Mouse (Mus musculus): ENCODE measurements around the gene Amz2. TPM values are rescaled to one million over a fixed set of nuclear protein-coding genes. Genes with fewer than 3 reads are reported as not detected.
A peak's percentile ranks its signal among the peaks of the same experiment; 100 is the strongest.

Gene Amz2
- total RNA-seq (2021): 10 to 100 TPM; 54.0 to 63.0 TPM
- long read RNA-seq, experiment 1, transcript Amz2-203 (8 exons, 1,832 nt): minor isoform, 8 of 113 reads
- long read RNA-seq, experiment 1, transcript Amz2-202 (9 exons, 2,816 nt): major isoform, 78 of 113 reads
- long read RNA-seq, experiment 1, partial matches to known transcripts: 8 of 113 reads
- long read RNA-seq, experiment 1, other reads (novel, unspliced or antisense): 14 of 113 reads
- long read RNA-seq, experiment 2, transcript Amz2-202 (9 exons, 2,816 nt): major isoform, 57 of 74 reads
- long read RNA-seq, experiment 2, partial matches to known transcripts: 5 of 74 reads
- long read RNA-seq, experiment 2, other reads (novel, unspliced or antisense): 7 of 74 reads

DNA sequence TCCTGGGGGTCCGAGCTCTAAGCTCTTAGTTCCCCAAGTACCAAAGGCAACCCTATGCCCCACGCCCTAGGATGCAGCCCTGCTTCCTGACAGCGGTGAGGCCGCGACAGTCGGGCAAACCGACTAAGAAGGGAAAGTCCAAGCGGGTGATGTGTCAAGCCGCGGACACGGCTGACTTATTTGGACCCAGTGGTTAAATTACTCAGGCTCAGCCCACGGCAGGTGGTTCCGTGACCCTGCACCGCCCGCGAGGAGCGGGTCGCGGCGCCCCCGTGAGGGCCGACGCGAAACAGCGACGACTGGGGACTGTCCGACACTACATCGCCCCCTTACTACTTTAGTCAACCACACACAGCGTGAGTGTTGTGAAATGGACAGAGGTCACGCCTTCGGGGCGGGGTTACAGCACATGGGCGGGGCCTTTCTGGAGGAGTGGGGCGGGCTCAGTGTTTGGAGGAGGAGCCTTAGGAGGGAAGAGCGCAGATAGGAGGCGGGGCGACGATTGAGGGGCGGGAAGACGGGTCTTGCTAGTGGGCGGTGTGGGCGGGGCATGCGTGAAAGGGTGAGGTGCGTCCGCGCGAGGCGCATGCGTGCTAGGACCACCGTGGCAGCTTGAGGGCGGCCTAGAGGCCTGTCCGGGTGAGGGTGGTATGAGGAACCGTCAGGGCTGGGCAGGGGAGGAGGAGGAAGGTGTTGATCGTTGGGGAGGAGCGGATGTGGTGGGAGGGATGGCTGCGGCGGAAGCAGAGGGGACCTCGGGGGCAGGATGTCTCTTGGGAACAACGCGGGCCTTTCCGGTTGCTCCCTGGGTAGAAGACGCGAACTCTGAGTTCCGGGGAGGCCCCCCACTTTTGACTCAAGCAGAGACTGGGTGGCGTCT is at the start of gene Amz2:
Gene Amz2, plus strand, starts transcription at position 555 of the 880 bp plus-strand sequence.
- peak; percentile 98 for DNase-seq

DNA sequence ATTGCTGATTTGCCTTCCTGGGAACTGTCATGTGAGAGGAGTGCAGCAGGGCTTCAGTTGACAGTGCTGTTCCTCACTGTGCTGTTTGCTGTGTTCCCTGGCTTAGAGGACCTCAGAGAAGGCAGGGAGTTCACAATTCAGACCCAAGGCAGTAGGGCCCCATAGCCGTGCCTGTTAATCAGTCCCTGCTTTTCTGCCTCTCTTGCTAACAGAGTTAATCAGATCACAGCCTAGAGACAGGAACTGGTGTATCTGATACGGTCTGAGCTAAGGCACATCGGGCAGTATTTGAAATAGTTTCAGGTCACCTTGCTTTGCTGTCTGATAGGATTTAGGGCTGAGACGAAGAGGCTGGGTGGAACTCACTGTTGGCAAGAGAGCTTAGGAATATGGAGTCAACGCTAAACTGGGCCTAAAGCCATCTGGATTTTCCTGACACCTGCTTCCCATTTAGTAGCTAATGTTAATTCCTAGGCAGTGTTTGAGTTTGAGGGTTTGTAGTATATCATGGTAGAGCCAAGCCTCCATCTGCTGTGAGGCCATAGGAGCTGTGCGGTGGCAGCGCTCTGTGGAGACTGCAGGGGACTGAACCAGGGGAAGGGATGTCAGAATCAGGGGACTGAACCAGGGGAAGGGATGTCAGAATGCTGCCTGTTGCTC is 49.1 kb upstream of the Amz2 start:
- DNase-seq: no peak

DNA sequence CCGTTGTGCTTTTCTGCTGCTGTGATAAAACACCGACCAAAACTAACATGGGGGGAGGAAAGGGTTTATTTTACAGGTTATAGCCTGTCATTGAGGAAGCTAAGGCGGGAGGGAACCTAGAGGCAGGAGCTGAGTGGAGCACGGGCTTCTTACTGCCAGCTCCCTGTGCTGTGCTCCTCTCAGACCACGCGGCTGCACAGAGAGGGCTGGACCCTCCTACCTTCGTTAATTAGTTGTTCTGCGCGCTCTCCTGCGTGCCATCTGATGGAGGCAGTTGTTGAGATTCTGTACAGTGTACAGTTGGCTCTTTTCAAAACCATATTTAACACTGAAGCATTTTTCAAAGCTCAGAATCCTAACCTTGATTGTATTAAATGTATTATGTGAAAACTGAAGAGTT is 48.3 kb upstream of the Amz2 start:
- DNase-seq: no peak

DNA sequence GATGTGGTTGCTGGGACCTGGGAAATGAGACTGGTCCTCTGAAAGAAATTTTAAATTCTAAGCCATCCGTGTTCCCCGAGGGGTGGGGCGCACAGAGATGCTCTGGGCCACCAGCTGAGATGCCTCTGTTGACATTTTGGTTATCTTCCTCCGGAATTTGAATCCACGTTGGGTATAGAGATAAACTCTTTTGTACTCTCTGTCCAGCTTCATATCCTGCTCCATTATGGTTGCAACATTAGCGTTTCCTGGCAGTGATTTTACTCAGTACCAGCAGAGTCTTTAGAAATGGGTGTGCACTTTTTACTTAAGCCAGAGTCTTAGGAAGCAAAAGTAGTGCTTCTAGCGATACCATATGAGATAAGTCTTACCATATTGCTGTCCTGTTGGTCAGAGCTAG is 47.7 kb upstream of the Amz2 start:
- no peak for DNase-seq

DNA sequence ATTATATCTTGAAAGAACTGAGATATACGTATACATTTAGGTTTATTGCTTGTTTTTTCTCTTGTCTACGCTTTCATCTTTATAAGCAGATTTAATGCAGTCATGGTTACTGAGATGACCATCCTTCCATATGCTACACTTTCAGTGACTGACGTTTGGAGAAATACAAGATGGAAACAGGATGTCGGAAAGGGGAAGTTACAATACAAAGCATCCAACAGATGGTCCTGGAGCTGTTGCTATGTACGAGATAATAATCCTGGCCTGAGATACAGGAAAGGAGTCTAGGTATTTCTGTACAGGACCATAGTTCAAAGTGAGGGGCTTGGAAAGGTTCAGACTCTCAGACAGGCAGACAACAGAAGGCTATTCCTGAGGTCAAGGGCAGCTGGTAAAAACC is 45.1 kb upstream of the Amz2 start:
- no peak for DNase-seq

DNA sequence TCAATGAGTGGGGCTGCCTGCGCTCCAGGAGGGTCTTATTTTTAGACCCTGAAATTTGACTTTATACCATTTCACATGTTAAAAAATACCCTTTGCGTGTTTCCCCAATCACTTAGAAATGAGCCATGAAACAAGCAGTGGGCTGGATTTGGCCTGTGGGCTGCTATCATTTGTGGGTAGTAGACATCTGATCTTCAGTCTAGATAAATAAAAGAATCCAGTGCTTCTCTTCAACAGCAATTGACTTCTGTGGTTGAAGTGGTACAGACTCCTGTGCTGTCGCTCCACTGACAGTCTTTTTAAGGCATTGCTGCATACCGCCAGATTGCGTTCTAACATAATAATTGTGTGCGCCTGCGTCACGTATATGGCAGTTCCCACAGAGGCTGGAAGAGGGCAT is 40.5 kb upstream of the Amz2 start:
- no peak for DNase-seq

DNA sequence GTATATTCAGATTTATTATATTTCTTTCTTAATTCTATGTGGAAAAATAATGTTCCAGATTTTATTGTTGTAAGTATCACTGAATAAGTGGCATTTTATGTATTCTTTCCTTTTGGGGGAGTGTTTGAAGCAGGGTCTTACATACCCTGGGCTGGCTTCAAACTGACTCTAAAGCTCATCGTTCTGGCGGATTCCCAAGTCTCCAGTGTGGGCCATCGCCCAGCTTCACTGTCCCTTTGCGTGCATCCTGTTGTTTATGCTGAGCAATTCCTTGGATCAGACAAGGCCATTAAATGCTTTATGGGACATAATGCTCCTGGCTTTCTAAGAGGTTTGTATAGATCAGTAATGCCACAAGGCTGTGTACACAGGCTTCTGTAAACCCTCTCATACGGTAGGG is 36.7 kb upstream of the Amz2 start:
- no peak for DNase-seq

DNA sequence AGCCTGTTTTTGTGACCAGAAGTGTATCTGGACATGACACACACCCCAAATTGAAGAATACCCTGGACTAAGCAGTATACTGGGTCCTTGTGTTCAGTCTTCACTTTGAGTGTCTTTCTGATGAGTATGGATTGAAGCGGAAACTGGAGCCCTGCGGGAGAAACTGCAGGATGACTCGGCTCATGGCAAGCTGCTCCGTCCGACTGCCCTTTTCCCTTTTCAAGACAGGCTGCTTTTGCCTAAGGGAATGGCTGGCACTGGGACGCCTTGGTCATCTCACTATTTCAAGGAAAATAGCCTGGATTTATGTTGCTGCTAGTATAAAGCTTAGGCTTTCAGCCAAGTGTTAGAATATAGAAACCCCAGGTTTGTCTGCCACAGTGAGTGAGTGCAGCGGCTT is 34.5 kb upstream of the Amz2 start:
- DNase-seq: no peak

DNA sequence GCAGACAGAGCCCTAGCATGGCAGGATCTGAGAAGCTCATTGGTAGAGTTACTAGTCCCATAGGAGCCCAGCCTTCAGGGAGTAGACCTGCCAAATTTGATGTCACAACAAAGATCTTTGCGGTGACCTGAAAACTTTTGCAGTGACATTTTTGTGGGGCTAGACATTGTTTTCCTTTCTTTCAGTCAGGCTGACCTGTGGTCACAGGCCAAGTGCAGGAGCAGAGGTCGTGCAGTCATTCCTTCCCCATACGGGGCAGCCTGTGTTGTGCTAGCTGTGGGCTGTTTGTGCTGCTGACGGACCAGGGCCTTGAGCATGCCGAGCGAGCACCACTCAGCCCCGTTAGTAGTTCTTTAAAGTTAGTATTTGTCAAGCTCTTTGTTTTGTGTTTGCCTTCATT is 34.0 kb upstream of the Amz2 start:
- DNase-seq: no peak

DNA sequence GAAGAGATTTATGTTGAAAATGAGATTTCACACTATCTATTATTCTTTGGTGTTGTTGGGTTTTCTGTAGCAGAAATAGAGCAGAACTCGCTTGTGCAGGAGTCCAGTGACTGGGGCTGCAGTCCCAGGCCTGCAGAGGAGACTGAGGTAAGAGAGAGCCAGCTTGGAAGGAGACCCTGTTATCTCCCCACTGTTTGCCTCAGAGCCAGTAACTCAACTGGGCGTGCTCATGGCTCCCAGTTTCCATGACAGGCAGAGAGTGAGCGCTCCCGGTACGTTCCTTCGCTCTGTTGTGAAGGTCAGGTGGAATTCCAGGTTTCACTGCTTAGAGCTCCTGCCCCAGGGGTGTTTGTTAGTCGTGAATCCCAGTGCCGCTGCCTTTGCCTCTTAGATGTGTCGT is 33.1 kb upstream of the Amz2 start:
- DNase-seq: no peak

DNA sequence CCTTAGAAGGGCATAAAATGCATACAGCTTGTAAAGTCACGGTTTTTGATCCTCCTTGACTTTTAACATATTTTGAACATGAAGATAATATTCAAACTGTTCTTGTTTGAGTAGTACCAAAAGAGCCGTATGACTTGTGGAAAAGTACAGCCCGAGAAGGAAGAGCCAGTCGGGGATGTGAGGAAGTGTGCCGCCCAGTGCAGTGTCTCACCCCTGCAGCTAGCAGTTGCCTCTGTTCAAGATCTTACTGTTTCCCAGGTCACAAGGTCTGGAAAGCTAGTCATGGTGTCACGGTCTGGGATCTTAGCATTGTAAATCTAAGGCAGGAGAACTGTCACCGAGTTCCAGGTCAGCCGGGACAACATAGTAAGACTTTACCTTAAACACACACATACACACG is 31.0 kb upstream of the Amz2 start:
- no peak for DNase-seq

DNA sequence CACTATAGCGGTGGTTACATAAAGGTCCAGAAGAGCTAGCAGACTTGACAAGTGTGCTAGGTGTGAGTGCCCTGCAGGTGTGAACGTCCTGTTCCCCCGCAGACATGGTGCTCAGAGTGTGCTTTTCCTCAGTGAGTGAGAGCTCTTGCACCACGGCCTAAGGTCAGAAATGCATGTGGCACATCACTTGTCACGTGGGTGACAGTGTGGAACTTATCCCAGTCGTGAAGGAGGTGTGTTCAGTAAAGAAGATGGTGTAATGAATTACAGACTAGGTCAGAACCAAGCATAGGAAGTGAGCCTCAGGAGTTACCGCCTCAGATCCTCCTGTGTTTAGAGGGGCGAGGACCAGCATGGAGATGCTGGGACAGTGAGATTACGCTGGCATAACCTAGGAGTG is 30.5 kb upstream of the Amz2 start:
- no peak for DNase-seq

DNA sequence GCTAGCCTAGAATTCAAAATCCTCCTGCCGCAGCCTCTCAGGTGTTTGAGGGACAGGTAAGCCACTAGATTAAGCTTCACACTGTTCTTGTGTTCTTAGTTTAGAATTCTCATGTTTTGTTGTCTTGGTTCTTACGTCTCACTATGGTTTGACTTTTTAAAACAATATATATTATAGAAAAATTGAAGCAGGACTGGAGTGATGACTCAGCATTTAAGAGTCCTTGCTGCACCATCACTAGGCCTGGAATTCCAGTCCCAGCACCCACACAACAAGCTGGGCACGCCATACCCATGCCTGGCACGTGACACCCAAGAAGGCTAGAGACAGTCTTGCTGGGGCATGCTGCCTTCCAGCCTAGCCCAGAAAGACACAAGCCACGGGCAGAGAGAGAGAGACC is 19.3 kb upstream of the Amz2 start:
- no peak for DNase-seq

DNA sequence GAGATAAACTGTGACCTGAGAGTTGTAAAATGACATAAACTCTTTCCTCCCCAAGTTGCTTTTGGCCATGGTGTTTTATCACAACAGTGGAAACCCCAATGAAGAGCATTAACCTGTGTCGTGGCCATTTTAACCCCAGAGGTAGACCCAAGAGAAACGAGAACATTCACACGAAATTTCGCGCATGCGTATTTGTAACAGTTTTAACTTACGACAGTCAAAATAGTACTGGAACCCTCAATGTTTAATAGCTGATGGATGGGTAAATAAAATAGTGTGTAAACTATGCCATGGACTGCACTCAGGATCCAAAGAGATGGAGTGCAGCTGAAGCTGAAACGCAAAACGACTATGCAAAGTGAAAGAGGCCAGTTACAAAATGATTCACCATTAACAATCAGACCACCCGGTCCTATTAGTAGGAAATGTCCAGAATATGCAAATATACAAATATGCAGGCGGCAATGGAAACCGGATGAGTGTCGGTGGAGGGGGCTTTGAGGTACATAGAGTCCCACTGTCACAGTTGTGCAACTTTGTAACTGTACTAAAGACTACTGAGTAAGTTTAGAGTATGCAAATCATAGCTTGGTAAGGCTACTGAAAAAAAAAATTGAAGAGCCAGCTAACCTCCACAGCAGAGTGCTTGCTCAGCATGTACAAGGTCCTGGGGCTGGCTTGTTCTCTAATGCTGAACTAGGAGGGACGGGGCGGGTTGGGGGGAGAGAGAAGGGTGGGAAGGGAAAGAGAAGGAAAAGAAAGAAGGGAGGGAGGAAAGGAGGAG is 15.4 kb upstream of the Amz2 start:
- no peak for DNase-seq

DNA sequence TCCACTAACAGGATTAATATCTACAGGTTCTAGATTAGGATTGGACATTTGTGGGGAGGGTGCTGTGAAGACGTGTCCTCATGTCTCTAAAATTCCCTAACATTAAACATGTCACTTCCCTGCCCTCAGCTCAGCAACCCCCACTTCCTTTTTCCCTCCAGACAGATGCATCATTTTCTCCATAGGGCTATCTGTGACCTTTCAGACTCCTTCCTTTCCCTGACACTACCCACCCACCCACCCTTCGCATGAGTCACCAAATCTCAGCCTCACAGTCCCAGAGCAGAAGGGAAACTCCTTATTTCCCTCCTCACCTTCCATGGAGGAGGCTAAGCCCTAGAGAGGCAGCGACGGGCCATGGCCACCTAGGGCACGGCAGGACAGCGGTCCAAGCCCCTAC is 12.1 kb upstream of the Amz2 start, which contains the start of gene 9930022D16Rik:
Gene 9930022D16Rik, plus strand, starts transcription at position 301 of the 400 bp plus-strand sequence.
- DNase-seq: no peak

DNA sequence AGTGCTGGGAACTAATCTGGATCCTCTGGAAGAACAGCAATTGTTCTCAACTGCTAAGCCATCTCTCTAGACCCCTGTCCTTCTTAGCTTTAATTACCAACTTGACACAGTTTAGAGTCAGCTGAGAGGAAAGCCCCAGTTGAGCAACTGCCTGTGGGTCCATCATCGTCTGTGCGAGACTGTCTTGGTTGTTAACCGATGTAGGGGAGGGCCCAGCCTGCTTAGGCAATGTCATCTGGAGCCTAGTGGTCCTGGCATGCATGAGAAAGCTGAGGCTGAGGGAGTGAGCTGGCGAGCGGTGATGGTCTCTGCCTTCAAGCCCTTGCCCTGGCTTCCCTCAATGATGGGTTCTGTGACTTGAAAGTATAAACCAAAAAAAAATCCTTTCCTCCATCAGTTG is 10.9 kb upstream of the Amz2 start:
- no peak for DNase-seq

DNA sequence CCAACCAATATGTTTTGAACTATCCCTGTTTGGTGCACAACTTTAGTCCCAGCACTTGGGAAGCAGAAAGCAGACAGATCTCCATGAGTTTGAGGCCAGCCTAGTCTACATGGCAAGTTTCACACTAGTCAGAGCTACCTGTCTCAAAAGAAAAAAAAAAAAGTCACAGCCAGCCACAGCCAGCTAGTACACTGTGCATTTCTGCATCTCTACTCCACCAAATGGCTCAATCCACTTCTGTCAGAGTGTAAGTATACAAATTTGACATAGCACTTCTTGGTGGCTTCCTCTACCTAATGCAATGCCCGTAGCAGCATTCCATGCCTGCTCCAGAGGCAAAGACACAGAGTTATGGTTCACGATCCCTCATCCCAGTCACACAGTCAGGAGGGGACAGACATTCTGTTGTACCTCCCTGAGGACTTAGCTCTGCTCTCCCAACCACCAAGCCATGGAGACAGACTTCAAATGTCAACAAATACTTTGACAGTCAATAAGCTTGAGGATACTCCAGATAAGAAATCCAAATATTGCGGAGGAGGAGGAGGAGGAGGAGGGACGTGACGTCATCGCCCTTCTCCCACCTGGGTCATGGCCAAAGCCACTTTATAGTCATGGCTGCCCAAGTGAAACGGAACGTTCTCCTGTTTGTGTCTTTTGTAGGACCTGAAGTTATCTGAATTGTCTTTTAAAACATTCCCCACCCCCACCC is 8.9 kb upstream of the Amz2 start:
- DNase-seq: no peak

DNA sequence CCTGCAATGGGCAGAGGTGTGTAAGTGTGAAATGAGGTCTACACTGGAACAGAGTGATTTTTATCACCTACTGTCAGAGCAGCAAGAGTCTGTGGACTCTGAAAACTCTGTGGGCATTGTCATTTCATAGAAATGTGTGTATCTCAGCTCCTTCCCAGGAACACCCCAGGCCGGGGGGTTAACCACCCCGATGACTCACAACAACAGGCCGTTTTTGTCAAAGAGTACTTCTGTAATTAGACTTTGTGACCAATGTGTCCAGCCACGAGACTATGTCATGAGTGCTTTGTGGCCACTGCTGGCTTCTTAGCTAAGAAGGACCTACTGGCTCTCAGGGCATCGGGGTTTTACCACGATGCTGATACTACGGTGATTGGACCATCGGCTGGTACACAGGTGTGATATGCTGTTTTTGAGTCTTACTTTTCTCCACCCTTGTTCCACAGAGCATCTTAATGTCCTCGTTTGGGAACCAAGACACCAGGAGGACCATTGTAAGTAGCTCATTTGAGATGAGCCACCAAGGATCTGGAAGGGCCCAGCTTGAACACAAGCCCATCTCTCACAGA is 8.2 kb upstream of the Amz2 start:
- DNase-seq: no peak

DNA sequence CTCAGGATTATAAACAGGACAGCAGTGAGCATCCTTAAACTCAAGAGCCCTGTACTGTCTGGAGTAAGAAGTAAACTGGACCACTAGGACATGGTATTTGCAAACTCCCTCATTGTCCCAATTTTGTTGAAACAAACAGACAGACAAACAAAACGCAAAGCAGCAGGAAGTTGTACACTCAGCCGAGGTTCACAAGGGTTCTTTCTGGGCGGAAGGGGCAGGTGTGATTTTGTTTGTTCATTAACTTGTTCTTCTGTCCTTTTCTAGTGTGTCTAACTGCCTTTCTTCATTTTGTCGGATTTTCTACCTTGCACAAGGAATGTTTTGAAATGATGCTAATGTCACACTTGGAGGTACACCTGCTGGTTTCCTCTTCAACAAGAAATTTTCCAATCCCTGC is 6.3 kb upstream of the Amz2 start:
- no peak for DNase-seq

DNA sequence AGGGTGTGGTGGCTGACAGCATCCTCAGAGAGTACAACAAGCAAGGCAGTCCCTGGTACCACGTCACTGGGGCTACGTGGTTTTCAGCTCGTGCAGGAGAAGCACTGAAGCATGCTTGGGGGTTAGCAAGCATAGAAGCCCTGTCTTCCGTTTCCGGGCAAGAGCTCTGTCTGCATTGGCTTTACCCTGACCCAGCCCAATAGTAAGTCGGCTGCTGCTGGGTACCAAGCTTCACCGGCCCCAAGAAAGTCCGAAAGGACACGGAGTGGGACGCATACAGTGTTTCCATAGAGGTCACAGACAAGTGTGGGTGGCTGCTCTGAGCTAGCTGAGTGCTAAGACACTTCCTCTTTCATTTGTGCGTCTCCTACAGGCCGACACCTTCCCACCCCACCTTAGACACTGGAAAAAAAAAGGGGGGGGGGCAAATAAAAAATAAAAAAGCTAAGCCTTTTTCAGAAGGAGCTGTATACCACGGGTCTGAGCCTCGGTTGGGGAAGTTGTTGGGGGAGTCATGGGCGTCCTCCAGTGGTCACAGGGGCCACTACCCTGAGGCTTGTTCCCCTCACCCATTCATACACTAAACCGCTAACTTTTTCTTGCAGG is 5.7 kb upstream of the Amz2 start:
- no peak for DNase-seq

DNA sequence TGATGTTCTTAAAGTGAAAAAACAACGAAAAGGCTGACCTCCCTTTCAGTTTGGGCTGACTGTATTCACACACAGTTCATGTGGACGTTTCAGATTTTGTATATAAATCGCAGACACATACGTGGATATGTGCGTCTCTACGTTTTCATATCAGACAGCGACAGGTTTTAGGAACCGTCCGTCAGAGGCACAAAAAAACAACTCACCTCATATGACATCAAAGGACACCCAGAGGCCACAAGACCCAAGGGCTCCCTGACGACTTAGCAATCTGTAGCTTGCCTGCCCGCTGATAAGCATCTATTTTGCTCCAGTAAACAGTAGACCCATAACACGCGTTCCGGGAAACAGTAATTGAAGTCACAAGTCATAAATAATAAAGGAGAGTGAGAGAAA is 5.2 kb upstream of the Amz2 start:
- DNase-seq: no peak

Measured in gastrocnemius, postnatal 25 days (tissue).